Mouse (Mus musculus) right cerebral cortex, postnatal 10 days (tissue): ENCODE measurements around the gene Mycn.
A peak's percentile ranks its signal among the peaks of the same experiment; 100 is the strongest.

Experiments
- DNase-seq, 2 experiments: peaks; one replicate each; pipeline ENCODE4 v3.0.0; 2021; ENCODE audit warnings: low spot score in 2 of 2

Gene Mycn

DNA sequence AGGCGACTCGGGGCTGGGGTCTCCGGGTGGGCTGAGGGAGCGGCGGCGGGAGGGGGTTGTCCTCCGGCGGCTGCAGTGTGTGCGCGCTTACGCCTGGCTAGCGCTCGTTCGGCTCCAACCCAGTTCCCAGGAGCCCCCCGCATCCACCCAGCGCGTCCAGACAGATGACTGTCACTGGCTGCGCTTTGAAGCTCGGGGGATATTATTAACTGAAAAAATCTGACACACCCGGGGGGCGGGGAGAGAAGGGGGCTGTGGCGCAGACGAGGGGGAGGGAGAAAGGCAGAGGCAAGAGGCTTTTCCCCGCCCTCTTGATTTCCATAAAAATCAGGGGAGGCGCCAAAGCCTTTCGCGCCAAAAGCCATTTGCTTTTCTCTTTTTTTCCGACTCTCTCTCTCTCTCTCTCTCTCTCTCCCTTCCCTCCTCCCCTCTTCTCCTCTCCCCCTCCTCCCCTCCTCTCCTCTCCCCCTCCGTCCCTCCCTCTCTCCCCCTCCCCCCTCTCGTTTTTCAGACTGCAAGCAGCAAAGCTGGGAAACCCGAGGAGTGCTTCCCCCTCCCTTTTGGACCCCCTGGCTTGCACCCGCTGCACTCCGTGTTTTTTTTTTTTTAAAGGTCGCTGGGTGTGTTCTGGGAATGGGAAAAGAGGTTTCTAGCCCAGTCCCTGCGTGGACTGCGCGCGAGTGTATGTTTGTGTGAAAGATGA, at the start of gene Mycn:
Mycn (minus strand) TSS at position 254 of the 703 bp plus-strand sequence.
- DNase-seq, result peak; percentile 92 to 93

DNA sequence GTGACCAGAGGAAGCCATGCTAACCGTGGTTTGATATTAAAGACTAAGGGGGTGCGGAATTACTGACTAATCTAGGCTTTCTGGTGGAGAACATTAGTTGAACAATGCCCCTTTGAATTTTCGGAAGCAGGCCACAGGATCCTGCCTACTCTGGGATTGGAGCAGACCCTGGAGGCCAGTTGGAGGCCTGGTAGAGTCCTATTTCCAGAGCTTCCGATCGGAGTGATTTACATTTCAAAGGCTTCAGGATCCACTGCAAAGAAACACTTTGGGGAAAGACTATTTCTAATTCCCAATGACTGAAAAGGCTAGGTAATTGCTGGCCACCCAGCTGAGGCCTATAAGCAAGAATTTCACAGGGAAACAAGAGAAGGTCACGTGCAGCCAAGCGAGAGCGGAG, 45.7 kb upstream of the Mycn start:
- no peak for DNase-seq

DNA sequence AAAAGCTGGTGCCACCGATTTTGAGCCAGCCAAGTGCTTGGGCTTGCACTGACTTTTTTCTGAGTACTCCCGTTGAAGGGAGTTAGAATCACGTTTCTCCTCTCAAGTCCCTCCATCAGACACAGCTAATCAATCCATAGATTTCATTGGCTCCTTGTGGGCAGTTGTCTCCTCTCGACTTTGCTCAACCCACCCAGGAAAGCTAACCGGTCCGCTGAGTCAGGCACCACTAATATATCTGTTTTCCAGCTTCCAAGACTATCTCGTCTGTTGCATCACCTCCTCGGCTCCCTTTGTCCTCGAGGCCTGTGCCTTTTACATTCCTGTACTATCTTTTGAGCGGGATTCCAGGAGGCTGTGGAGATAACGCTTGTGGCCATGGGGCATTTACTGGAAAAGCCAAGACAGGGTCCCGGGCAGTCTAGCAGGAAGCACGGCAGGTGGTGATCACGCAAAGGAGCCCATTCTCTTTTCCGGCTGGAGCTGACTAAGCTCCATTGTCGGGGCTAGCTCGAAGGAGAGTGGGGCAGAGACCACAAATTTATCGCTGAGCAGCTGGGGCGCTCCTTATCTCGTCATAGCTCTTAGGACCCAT, 45.0 kb upstream of the Mycn start:
- no peak for DNase-seq

DNA sequence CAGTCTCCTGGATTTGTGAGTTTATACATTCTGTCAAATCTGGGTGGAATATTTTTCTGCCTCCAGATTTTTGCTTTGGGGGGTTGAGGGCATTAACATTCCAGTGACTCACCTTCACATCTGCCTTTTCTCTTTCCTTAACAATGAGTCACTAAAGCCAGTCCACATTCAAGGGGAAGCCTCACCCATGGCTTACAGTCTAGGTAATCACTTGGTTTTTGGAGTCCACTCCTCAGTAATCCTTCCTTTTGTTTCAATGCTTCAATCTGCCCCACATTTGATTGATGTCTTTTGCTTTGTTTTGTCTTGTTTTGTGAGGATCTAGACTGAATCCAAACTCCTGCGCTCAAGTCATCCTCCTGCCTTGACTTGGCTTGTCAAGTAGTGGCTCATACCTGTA, 41.3 kb upstream of the Mycn start:
- DNase-seq, result no peak

DNA sequence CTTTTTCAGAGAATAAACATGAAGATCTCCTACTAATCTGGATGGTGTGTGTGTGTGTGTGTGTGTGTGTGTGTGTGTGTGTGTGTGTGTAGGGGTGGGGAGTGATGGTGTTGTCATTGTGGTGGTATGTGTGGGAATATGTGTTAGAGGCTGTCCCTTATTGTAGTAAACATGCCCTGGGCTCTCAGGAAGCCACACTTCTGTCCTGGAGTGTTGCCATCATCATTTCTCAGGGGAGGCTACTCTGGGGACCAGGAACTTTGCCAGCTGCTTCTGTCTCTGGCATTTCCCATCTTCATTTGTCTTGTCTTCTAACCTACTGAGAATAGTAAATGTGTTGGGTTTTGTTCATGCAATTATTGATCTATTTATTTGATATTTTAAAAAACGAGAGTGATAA, 33.7 kb upstream of the Mycn start:
- no peak for DNase-seq

GRCm38 (mm10) chr12:12972756-12973435, 31.2 kb upstream of the Mycn start:
- no peak for DNase-seq

DNA sequence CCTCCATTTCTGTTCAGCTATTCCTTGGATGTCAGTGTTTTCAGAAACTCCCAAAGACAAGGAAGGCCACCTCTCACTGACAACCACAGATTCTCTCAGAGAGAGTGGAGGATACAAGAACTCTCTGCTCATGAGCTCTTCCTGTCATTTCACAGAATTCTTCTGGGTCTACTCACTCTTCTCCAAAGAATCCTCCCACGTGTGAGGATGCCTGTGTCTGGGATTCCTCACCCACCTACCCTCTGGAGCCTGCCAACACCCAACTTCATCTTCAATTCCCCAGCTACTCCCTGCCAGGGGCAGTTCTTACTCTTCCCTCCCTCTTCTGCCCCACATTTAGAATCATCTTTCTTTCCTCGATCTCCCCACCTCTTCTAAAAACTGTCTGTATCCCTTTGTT, 26.2 kb upstream of the Mycn start:
- DNase-seq, result no peak

GRCm38 (mm10) chr12:12964856-12965255, 23.1 kb upstream of the Mycn start:
- DNase-seq, result no peak

DNA sequence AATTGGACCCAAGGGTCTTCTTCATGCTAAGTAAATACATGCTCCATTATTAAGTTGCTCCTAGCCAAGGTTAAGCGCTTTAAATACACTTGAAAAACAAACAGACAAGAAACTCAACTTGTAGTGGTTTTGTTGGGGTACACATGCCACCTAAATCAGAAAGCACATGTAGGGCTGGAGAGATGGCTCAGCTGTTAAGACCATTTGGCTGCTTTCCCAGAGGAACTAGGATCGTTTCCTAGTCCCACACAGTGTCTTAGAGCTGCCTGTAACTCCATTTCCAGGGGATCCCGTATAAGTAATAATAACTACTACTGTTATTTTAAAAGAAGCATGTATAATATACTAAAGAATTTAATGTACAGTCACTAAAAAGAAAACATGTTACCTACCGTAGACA, 5.9 kb upstream of the Mycn start:
- no peak for DNase-seq

- DNase-seq, result no peak
These were observed 1.6 kb upstream of the Mycn start for GRCm38 (mm10) chr12:12943288-12943687.

DNA sequence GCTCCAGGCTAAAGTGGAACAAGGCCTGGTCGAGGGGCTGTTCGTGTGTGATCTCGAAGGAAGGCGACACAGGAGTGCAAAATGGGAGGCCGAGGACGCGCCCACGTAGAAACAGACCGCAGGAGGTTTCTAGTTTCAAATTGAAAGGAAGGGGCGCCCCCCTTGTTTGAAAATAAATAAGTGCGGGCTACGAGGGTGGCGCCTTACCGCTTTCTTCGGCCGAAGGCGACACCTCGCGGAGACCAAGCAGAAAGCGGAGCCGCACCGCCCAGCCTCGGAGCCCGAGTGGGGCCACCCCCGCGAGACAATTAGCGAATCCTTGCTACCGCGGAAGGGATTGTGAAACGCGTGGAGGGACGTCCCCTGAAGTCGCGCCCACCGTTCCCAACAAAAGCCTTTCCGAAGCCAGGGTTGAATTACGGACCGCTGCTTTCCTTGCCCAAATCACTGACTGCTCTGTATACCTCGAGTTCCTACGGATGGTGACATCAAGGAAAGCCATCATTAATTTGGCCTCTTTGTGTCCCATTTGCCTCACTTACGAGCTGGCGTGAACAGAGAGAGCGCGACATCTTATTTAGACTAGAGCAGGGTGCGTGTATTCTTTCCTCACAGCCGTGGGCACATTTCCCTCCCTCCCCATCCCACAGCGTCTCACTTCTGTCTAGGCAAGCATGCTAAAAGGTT, 793 bp upstream of the Mycn start:
- peak; percentile 91 to 93 for DNase-seq

DNA sequence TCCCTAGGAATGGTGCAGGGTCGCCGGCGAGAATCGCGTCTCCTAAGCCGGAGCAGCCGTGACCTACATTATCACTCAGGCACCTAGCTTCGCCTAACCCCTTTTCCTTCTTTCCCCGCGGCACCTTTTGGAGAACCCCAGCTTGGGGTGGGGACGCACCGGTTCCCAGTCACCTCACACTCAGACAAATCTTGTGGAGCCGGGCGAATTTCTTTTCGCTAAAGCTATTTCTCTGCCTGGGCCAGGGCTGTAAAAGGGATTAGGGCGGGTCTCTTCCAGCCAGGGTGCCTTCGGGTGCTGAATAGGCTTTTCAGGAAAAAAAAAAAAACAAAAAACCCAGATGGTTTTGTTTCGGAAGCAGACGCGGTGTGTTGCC, 597 bp downstream of the Mycn start:
- DNase-seq, result peak; percentile 31 to 42

DNA sequence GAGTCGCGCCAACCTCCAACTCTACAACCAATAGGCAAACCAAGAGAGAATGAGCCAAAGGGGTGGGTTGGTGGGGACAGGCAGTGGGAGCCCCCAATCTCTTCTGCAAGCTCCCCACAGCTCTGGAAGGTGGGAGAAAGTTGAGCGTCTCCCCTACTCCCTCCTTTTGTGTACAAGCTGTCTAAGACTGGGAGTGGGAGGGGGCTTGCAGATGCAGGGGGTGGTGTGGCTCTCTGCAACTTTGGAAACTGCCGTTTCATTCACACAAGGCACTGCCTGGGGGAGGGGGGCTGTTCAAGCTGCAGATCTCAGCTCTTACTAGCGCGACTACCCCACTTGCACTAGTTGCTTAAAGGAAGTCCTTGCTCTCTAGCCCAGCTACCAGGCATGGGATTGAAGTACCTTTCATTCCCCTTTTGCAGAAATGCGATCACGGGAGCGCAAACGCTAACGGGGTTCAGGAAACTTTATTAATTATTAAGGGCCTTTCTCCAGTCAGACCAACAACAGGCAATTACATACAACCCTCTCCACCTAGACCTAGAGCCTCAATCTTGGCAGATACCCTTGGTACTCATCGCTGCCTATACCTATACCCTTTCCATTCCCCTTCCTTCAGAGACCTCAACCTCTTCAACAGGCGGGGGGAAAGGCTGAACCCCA, 1.1 kb downstream of the Mycn start:
- peak; percentile 76 to 81 for DNase-seq

DNA sequence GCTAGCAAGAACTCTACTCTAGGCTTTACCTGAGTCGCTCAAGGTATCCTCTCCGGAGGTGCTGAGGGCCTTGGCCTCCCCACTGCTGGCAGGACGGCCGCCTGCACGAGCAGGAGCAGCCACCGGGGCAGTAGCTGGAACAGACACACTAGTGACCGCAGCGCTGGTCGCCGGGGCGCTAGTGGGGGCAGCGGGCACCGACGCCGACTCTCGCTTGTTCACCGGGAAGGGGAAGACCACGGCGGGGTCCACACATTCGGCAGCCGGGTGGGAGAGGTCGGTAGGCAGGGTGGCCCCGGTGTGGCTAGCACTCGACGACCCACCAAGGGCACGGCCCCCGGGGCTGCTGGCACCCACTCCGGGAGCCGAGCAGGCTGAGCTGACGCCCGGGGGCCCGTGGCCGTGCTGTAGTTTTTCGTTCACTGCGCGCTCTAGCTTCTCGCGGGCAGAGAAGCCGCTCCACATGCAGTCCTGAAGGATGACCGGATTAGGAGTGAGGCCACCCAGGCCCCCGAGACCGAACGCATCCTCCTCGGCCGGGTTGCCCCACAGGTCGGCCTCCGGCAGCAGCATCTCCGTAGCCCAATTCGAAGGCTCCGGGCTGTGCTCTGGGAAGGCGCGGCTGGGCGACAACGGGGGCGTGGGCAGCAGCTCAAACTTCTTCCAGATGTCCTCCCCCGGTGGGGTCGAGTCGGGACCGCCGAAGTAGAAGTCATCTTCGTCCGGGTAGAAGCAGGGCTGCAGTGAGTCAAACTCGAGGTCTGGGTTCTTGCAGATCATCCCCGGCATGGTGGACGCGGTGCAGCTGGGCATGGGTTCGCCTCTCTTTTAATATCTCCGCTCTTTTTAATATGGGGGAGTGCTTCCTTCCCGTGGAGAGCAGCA, 1.9 kb downstream of the Mycn start:
- peak; percentile 35 to 51 for DNase-seq

GRCm38 (mm10) chr12:12938850-12939249, 2.9 kb downstream of the Mycn start:
- DNase-seq, result peak; percentile 87 to 89

- peak; percentile 52 to 73 for DNase-seq
These were observed 3.4 kb downstream of the Mycn start for GRCm38 (mm10) chr12:12938361-12938760.

- peak in 1 of 2 experiments; percentile 42 for DNase-seq
These were observed 4.0 kb downstream of the Mycn start for GRCm38 (mm10) chr12:12937746-12938145.

DNA sequence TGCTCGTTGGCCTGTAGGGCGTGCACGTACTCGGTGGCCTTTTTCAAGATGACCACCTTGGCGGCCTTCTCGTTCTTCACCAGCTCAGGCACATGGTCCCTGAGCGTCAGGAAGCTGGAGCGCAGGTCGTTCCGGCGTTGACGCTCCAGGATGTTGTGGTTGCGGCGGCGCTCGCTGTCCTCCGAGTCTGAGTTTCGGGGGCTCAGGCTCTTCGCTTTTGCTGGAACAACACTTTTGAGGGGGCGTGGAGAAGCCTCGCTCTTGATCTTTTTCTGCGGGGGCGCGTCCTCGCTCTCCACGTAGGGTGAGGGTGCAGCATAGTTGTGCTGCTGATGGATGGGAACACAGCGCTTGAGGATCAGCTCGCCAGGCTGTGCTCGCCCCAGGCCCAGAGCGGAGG, 4.6 kb downstream of the Mycn start:
- peak; percentile 45 to 46 for DNase-seq

DNA sequence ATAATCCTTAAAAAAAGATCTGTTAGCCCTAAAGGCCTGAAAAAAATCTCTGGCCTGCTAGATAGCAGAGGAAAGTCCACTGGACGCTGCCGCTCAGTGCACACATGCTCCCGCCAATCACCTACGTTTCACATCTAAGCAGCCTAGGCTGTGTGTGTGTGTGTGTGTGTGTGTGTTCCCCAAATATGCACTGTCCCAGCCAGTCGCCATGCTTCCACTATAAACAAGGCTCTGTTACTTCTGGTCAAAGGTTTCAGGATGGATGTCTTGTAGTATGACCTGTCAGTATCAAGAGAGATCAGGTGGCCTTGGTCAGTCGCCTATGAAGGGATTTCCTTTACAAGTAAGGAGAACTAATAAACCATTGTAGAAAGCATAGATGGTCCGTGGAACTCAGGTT, 9.5 kb downstream of the Mycn start:
- DNase-seq, result no peak

- DNase-seq, result no peak
These were observed 13.5 kb downstream of the Mycn start for GRCm38 (mm10) chr12:12928239-12928638.

- DNase-seq, result no peak
These were observed 14.7 kb downstream of the Mycn start for GRCm38 (mm10) chr12:12926975-12927527.
